Mouse (Mus musculus) embryo, embryonic 11.5 days (tissue): Measurements from ENCODE around the gene Tas2r115.
"Not testable (repeated sequence)": the region's sequence is repeated elsewhere in the genome, so short reads cannot be mapped to it uniquely, and the experiment has no call there.

Source experiments
- DNase-seq: peaks from one replicate; pipeline ENCODE4 v3.0.0-alpha.2; 2012; ENCODE audit warnings: low read depth, low spot score

Tas2r115 gene

GRCm38 (mm10) chr6:132737935-132738334, at the start of gene Tas2r115:
TSS of gene Tas2r115 (minus strand) at chr6:132738035.
- no peak for DNase-seq

GRCm38 (mm10) chr6:132778062-132778461, 40.2 kb upstream of the Tas2r115 start, which contains the start of gene Tas2r136:
TSS of gene Tas2r136 (minus strand) at chr6:132778162.
- DNase-seq: no peak

GRCm38 (mm10) chr6:132761831-132762230, 24.0 kb upstream of the Tas2r115 start, which contains the start of gene Tas2r102:
TSS of gene Tas2r102 (plus strand) at chr6:132762131.
- DNase-seq: no peak

GRCm38 (mm10) chr6:132754430-132754829, 16.6 kb upstream of the Tas2r115 start, which contains the start of gene Tas2r124:
TSS of gene Tas2r124 (plus strand) at chr6:132754730.
- no peak for DNase-seq

GRCm38 (mm10) chr6:132750206-132750605, 12.4 kb upstream of the Tas2r115 start:
- no peak for DNase-seq

- no peak for DNase-seq
These were observed 26.0 kb downstream of the Tas2r115 start, which contains the start of gene Tas2r122 for GRCm38 (mm10) chr6:132711828-132712227. TSS of gene Tas2r122 (minus strand) at chr6:132711928.

GRCm38 (mm10) chr6:132700907-132701306, 36.9 kb downstream of the Tas2r115 start, which contains the start of gene Tas2r121:
TSS of gene Tas2r121 (minus strand) at chr6:132701007.
- no peak for DNase-seq

- not testable (repeated sequence) for DNase-seq
These were observed 46.2 kb downstream of the Tas2r115 start for GRCm38 (mm10) chr6:132691596-132691995.
